Mouse (Mus musculus): Measurements from ENCODE around the gene Glis1.

- TF ChIP-seq CTCF (IDR thresholded peaks at IDR 0.05; ENCODE audit: control insufficient read depth, insufficient read depth, insufficient replicate concordance, low read depth, low read length) (no peak), POLR2A (IDR thresholded peaks at IDR 0.05; ENCODE audit: control insufficient read depth, low read depth, low read length) (no peak)
Measured at GRCm38 (mm10) chr4:107514981-107515380, 80.6 kb downstream of the Glis1 start.

All from testis, adult 2 months (tissue).